Mouse (Mus musculus) G1E (cell line): ENCODE results near the gene Plin2.

Source experiments
- CTCF ChIP-seq: IDR thresholded peaks from 2 replicates; pipeline ENCODE4 v1.5.1; 2012; ENCODE audit warnings: low read depth, low read length, inconsistent platforms, mixed read lengths
- GATA1 ChIP-seq: IDR thresholded peaks from 2 replicates; pipeline ENCODE4 v1.6.1; 2012; ENCODE audit warnings: borderline replicate concordance, low read length, inconsistent platforms, mixed read lengths
- GATA2 ChIP-seq: IDR thresholded peaks from 2 replicates; pipeline ENCODE4 v1.6.1; 2012; ENCODE audit warnings: low read depth, low read length, inconsistent platforms, borderline replicate concordance
- POLR2AphosphoS5 ChIP-seq: IDR thresholded peaks from 2 replicates; pipeline ENCODE4 v1.6.1; 2012; ENCODE audit warnings: low read depth, low read length, inconsistent platforms; ENCODE audit not compliant: insufficient replicate concordance
- TAL1 ChIP-seq: conservative IDR thresholded peaks from 2 replicates; pipeline ENCODE4 v1.6.1; 2012; ENCODE audit warnings: low read depth, low read length, inconsistent platforms, mixed read lengths

DNA sequence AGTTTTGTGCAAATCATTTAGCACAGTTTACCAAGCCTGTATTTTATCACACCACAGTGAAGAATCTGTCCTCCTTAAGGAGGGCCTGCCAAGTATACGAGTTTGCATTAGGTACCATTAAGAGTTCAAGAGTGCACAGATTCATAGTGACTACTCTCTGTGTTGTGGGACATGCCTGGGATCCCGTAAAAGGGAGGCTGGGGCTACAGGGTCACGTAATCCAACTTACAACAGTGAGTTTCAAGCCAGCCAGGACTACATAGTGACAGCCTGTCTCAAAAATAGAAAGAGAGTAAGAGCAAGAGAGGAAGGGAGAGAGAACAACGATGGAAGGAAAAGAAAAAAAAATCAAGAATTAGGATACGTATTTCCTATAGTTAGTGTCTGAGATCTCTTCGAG, 14.9 kb upstream of the Plin2 start:
- TF ChIP-seq POLR2AphosphoS5: no peak
- no peak for TF ChIP-seq CTCF
- TF ChIP-seq TAL1: no peak
- TF ChIP-seq GATA1: no peak
- no peak for TF ChIP-seq GATA2
